Mouse (Mus musculus) cerebellum, adult 9-10 months (tissue): Measurements from ENCODE around the gene C1d.
"Not testable (repeated sequence)": the region's sequence is repeated elsewhere in the genome, so short reads cannot be mapped to it uniquely, and the experiment has no call there.

ENCODE experiments used
- DNase-seq: peaks from one replicate; pipeline ENCODE4 v3.0.0; 2022

Gene C1d

GRCm38 (mm10) chr11:17257443-17257842 lies at the start of gene C1d:
Gene C1d (plus strand): TSS chr11:17257579.
- DNase-seq = peak; percentile 95

- DNase-seq = peak; percentile 98
These were observed 45.9 kb upstream of the C1d start, which contains the start of gene Pno1 for GRCm38 (mm10) chr11:17211258-17212140. Gene Pno1 (minus strand): TSS chr11:17211568.

- no peak for DNase-seq
These were observed 45.3 kb upstream of the C1d start for GRCm38 (mm10) chr11:17212141-17212495.

- no peak for DNase-seq
These were observed 44.4 kb upstream of the C1d start for GRCm38 (mm10) chr11:17212903-17213509.

- DNase-seq = no peak
These were observed 41.9 kb upstream of the C1d start for GRCm38 (mm10) chr11:17215475-17215874.

GRCm38 (mm10) chr11:17221126-17221525 lies 36.3 kb upstream of the C1d start:
- no peak for DNase-seq

- DNase-seq = no peak
These were observed 24.6 kb upstream of the C1d start for GRCm38 (mm10) chr11:17232792-17233191.

GRCm38 (mm10) chr11:17236449-17237037 lies 20.8 kb upstream of the C1d start:
- DNase-seq = no peak

GRCm38 (mm10) chr11:17238598-17238997 lies 18.8 kb upstream of the C1d start:
- DNase-seq = not testable (repeated sequence)

- DNase-seq = no peak
These were observed 8.7 kb upstream of the C1d start for GRCm38 (mm10) chr11:17248715-17249114.

GRCm38 (mm10) chr11:17256813-17257365 lies 490 bp upstream of the C1d start:
- peak; percentile 46 for DNase-seq

GRCm38 (mm10) chr11:17257861-17258260 lies 482 bp downstream of the C1d start:
- peak; percentile 45 for DNase-seq

- no peak for DNase-seq
These were observed 9.8 kb downstream of the C1d start for GRCm38 (mm10) chr11:17267176-17267575.

- DNase-seq = no peak
These were observed 11.4 kb downstream of the C1d start for GRCm38 (mm10) chr11:17268801-17269200.

- DNase-seq = no peak
These were observed 22.6 kb downstream of the C1d start for GRCm38 (mm10) chr11:17279959-17280358.

GRCm38 (mm10) chr11:17284055-17284454 lies 26.7 kb downstream of the C1d start:
- DNase-seq = no peak

- DNase-seq = no peak
These were observed 31.5 kb downstream of the C1d start for GRCm38 (mm10) chr11:17288884-17289283.

GRCm38 (mm10) chr11:17306007-17306891 lies 48.9 kb downstream of the C1d start:
- DNase-seq = peak; percentile 56

GRCm38 (mm10) chr11:17307457-17307856 lies 50.1 kb downstream of the C1d start:
- no peak for DNase-seq
